Mouse (Mus musculus) heart, adult 2 months (tissue): ENCODE data around the gene Jakmip3.

Experiments used
- CTCF ChIP-seq: fragments of 200-600 bp; IDR thresholded peaks from 2 replicates; pipeline ENCODE4 v1.8.1; 2022; ENCODE audit warnings: antibody characterized with exemption, mild to moderate bottlenecking, moderate library complexity
- EP300 ChIP-seq: fragments of 200-500 bp; IDR thresholded peaks from 2 replicates; pipeline ENCODE4 v1.6.1; 2011; ENCODE audit warnings: low read depth, low read length, control low read depth; ENCODE audit not compliant: insufficient read depth
- POLR2A ChIP-seq: fragments of 200-500 bp; IDR thresholded peaks from 2 replicates; pipeline ENCODE4 v1.6.1; 2011; ENCODE audit warnings: mild to moderate bottlenecking, low read depth, low read length, control low read depth; ENCODE audit not compliant: insufficient read depth

GRCm38 (mm10) chr7:139015143-139015542 lies 74.6 kb downstream of the Jakmip3 start:
- TF ChIP-seq CTCF (no peak), POLR2A (no peak), EP300 (no peak)
